Mouse (Mus musculus) liver, embryonic 12.5 days (tissue): ENCODE data around the gene Gm3045. TPM values are rescaled to one million over a fixed set of nuclear protein-coding genes. Genes with fewer than 3 reads are reported as not detected.

Source experiments
- ATAC-seq: fragments of 200-750 bp; cut with Nextera tagmentation; 2 replicates; pipeline ENCODE4 v1.8.0; 2017; ENCODE audit warnings: moderate number of reproducible peaks, mild to moderate bottlenecking, moderate library complexity
- H3K27ac ChIP-seq: fragments of 300-500 bp; sonication (generic); 2 replicates; pipeline ENCODE4 v1.5.1; 2016; ENCODE audit warnings: mild to moderate bottlenecking
- H3K27me3 ChIP-seq: fragments of 300-500 bp; sonication (generic); replicated peaks from 2 replicates; pipeline ENCODE4 v1.6.1; 2016; ENCODE audit warnings: mild to moderate bottlenecking, moderate library complexity
- H3K36me3 ChIP-seq: fragments of 300-500 bp; sonication (generic); 2 replicates; pipeline ENCODE4 v1.6.1; 2016; ENCODE audit warnings: mild to moderate bottlenecking, moderate library complexity
- H3K4me1 ChIP-seq: fragments of 300-500 bp; sonication (generic); 2 replicates; pipeline ENCODE4 v1.6.1; 2016
- H3K4me2 ChIP-seq: fragments of 300-500 bp; sonication (generic); 2 replicates; pipeline ENCODE4 v1.6.1; 2016; ENCODE audit warnings: mild to moderate bottlenecking, moderate library complexity
- H3K4me3 ChIP-seq: fragments of 300-500 bp; sonication (generic); 2 replicates; pipeline ENCODE4 v1.5.1; 2016; ENCODE audit warnings: mild to moderate bottlenecking, moderate library complexity
- H3K9ac ChIP-seq: fragments of 300-500 bp; sonication (generic); 2 replicates; pipeline ENCODE4 v1.6.1; 2016; ENCODE audit warnings: mild to moderate bottlenecking, moderate library complexity
- H3K9me3 ChIP-seq: fragments of 300-500 bp; sonication (generic); replicated peaks from 2 replicates; pipeline ENCODE4 v1.6.1; 2016; ENCODE audit warnings: mild to moderate bottlenecking, moderate library complexity
- WGBS: fragments of 180-500 bp; shearing (Covaris S2); methylation state at CpG from one replicate; pipeline ENCODE4 v1.1.7; 2016; ENCODE audit not compliant: insufficient replicate concordance; 5-methylcytosine and 5-hydroxymethylcytosine counted together
- polyA plus RNA-seq: library from polyadenylated mRNA; unstranded; fragments of >200 nt; fragmentation: Nextera tagmentation; extraction: Ambion mirVana; gene quantifications from 2 replicates; pipeline ENCODE4 v1.2.1, GENCODE M21; 2016

The Gm3045 gene
- not detected in 2 replicates for polyA plus RNA-seq

- Histone ChIP-seq H3K27ac (no peak within 1 kb of the TSS), H3K4me1 (no peaks in the 10 kb centered on the region), H3K9ac (no peak within 1 kb of the TSS), H3K27me3 (peaks cover 22% of the 10 kb centered on the region; the same call in 1 of the 2 replicates), H3K4me3 (no peak within 1 kb of the TSS), H3K4me2 (no peak within 1 kb of the TSS), H3K9me3 (no peaks in the 10 kb centered on the region), H3K36me3 (no peaks in the 10 kb centered on the region)
- WGBS: 44% methylated on average over 4 of the region's 4 CpGs
- no peak for ATAC-seq
These were observed at the start of gene Gm3045 for GRCm38 (mm10) chr13:56426365-56426764. Gene Gm3045, plus strand, starts transcription at chr13:56426594.

- no peak overlapping the region for H3K4me2 ChIP-seq
- WGBS: 65% methylated on average over 14 of the region's 14 CpGs
- no peak overlapping the region for H3K9ac ChIP-seq
- no peak for ATAC-seq
- no peaks in the 10 kb centered on the region for H3K36me3 ChIP-seq
- H3K27me3 ChIP-seq: no peaks in the 10 kb centered on the region
- H3K9me3 ChIP-seq: no peaks in the 10 kb centered on the region
- H3K27ac ChIP-seq: no peak overlapping the region
- no peaks in the 10 kb centered on the region for H3K4me1 ChIP-seq
- no peak overlapping the region for H3K4me3 ChIP-seq
These were observed 45.3 kb upstream of the Gm3045 start for GRCm38 (mm10) chr13:56380855-56381685.

DNA sequence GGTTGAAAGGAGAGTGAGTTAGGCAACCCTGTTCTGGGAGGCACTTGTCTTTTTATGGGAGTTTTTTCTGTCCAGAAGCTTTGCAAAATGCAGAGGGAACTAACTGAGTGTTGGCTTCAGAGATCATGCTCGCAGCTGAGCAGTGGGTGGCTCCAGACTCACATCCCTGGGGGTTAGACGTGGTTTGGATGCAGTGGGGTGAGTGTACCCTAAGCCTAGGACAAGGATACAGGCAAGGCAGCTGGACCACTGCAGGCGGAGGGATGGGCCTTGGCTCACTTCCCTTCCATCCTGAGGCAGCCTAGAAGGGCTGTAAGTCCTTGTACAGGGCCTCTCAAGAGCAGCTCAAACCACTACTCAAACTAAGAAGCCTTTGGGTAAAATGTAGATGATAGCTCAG is 43.0 kb upstream of the Gm3045 start:
- Histone ChIP-seq H3K27me3 (0 out of 2 replicates have a peak, but pooled peaks cover 5% of the 10 kb centered on the region), H3K4me1 (no peaks in the 10 kb centered on the region), H3K27ac (no peak overlapping the region), H3K4me2 (no peak overlapping the region), H3K36me3 (no peaks in the 10 kb centered on the region), H3K9me3 (no peaks in the 10 kb centered on the region), H3K9ac (no peak overlapping the region), H3K4me3 (no peak overlapping the region)
- WGBS: 49% methylated on average over 3 of the region's 3 CpGs
- no peak for ATAC-seq

DNA sequence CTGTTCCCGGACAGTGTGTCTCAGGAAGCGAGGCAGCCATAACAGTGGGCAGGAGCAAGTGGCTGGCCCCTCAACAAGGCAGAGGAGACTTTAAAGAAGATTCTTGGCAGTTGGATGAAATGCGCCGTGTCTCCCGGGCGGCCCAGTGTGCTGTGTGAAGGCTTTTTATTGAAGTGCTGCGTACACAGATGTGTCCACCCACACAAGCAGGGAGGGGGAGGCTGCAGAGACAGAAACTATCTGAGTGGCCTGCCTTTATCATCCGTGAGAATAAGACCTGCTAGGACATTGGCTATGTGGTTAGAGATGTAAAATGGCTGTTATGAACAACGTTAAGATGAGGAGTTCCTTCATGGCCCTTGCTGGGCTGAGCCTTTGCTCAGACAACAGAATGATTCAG is 40.0 kb upstream of the Gm3045 start:
- Histone ChIP-seq H3K4me2 (no peak overlapping the region), H3K9me3 (no peaks in the 10 kb centered on the region), H3K9ac (no peak overlapping the region), H3K36me3 (no peaks in the 10 kb centered on the region), H3K4me3 (no peak overlapping the region), H3K4me1 (no peaks in the 10 kb centered on the region), H3K27ac (no peak overlapping the region), H3K27me3 (0 out of 2 replicates have a peak, but pooled peaks cover 5% of the 10 kb centered on the region)
- no peak for ATAC-seq
- 67% methylated on average over 9 of the region's 9 CpGs for WGBS

DNA sequence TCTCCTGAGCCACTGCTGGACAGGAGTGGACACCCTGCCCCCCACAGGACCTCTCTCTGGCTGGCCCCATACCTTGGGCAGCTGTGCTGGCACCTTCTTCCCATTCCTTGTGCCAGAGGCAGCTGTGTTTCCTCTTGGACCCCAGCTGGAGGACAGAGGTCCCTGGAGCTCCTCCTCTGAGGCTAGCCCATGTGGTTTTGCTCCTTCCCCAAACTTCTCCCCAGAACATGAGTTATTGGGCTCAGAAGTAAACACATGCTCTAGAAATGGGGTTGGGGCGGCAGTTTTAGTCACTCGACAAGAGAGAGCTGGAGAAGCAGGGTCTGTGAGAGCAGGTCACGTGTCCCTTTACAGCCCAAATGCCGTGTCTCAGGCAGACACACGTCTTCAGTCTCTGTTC is 39.0 kb upstream of the Gm3045 start:
- no peak overlapping the region for H3K9ac ChIP-seq
- H3K27ac ChIP-seq: no peak overlapping the region
- no peaks in the 10 kb centered on the region for H3K4me1 ChIP-seq
- no peak overlapping the region for H3K4me2 ChIP-seq
- no peak for ATAC-seq
- WGBS: 38% methylated on average over 5 of the region's 5 CpGs
- 0 out of 2 replicates have a peak, but pooled peaks cover 5% of the 10 kb centered on the region for H3K27me3 ChIP-seq
- H3K4me3 ChIP-seq: no peak overlapping the region
- no peaks in the 10 kb centered on the region for H3K36me3 ChIP-seq
- no peaks in the 10 kb centered on the region for H3K9me3 ChIP-seq

DNA sequence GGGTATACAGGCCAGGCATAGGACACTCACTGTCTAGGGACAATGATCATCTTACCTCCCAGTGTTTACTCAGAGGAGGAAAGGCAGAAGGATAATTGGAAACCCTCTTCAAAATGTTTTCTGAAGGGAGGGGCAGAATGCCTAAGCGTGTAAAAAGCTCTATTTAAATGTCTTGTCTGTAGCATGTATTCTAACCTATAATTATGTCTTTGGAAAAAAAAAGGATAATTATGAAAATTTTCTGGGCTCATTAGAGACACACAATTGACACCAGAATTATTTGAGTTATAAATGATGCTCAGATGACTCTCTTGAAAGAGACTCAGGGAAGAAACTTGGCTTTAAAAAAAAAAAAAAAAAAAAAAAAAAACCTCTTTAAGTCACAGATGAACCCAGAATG is 38.4 kb upstream of the Gm3045 start:
- Histone ChIP-seq H3K9me3 (no peaks in the 10 kb centered on the region), H3K4me1 (no peaks in the 10 kb centered on the region), H3K4me3 (no peak overlapping the region), H3K27me3 (0 out of 2 replicates have a peak, but pooled peaks cover 5% of the 10 kb centered on the region), H3K4me2 (no peak overlapping the region), H3K27ac (no peak overlapping the region), H3K36me3 (no peaks in the 10 kb centered on the region), H3K9ac (no peak overlapping the region)
- 81% methylated on average over 1 of the region's 1 CpGs for WGBS
- ATAC-seq: no peak

DNA sequence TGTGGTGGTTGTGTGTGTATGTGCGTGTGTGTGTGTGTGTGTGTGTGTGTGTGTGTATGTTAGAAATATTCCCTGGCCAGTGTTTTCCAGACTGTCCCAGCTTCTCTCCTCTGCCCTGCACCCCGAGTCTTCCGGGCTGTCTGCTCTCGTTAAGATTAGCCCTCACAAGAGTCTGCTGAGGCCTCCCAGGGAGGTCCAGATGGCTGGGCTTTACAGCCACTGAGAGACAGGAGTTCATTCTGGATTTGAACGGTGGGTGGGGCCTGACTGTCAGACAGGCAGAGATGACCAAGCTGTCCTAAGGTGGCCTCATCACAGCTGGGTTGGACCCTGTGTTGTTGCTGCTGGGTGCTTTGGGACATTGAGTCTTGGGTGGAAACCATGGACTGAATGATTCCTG is 28.8 kb upstream of the Gm3045 start:
- Histone ChIP-seq H3K27me3 (peaks cover 4% of the 10 kb centered on the region), H3K27ac (no peak overlapping the region), H3K9me3 (no peaks in the 10 kb centered on the region), H3K36me3 (no peaks in the 10 kb centered on the region), H3K4me1 (no peaks in the 10 kb centered on the region), H3K4me3 (no peak overlapping the region), H3K4me2 (no peak overlapping the region), H3K9ac (no peak overlapping the region)
- WGBS: 41% methylated on average over 5 of the region's 5 CpGs
- no peak for ATAC-seq

GRCm38 (mm10) chr13:56401186-56401585 is 25.2 kb upstream of the Gm3045 start:
- WGBS: 65% methylated on average over 4 of the region's 4 CpGs
- Histone ChIP-seq H3K9ac (no peak overlapping the region), H3K4me3 (no peak overlapping the region), H3K27me3 (no peaks in the 10 kb centered on the region; the same call in 1 of the 2 replicates), H3K4me2 (no peak overlapping the region), H3K36me3 (no peaks in the 10 kb centered on the region), H3K27ac (no peak overlapping the region), H3K4me1 (no peaks in the 10 kb centered on the region), H3K9me3 (no peaks in the 10 kb centered on the region)
- no peak for ATAC-seq

DNA sequence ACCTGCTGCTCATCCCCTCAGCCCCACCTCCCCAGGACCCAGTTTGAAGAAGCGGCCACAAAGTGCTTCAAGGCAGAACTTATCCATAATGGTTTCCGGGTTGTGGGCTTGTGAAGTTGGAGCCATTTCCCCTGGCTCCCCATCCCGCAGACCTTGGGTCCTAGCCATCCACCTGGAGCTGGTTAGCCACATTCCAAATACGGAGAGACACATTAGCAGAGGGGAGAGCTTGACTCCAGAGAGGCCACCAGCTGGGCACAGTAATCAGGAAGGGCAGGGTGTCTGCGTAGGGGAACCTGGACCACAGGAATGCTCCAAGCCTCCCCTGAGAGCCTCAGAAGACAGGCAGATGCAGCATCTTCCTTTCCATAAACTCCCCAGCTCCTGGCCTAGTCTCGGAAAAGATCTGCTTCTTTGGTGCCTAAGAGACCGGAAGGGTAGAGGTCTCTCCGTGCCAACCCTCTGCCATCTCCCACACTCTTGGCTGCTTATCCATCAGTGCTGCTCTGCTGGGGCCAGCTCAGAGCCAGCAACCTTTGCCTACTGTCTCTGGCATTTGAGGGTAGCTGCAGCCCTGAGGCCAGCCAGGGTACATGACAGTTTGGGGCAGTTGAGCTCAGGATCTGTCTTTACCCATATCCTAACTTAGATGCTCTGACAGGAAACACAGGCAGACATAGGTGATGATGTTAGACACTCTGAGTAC is 22.9 kb upstream of the Gm3045 start:
- 73% methylated on average over 8 of the region's 8 CpGs for WGBS
- Histone ChIP-seq H3K36me3 (no peaks in the 10 kb centered on the region), H3K9me3 (no peaks in the 10 kb centered on the region), H3K4me1 (no peaks in the 10 kb centered on the region), H3K4me2 (no peak overlapping the region), H3K27ac (no peak overlapping the region), H3K27me3 (no peaks in the 10 kb centered on the region; the same call in 1 of the 2 replicates), H3K9ac (no peak overlapping the region), H3K4me3 (no peak overlapping the region)
- ATAC-seq: no peak

- Histone ChIP-seq H3K4me2 (no peak overlapping the region), H3K4me3 (no peak overlapping the region), H3K27ac (no peak overlapping the region), H3K4me1 (no peaks in the 10 kb centered on the region), H3K9me3 (no peaks in the 10 kb centered on the region), H3K9ac (no peak overlapping the region), H3K36me3 (no peaks in the 10 kb centered on the region), H3K27me3 (no peaks in the 10 kb centered on the region; the same call in 1 of the 2 replicates)
- no peak for ATAC-seq
- WGBS: 46% methylated on average over 6 of the region's 6 CpGs
These were observed 21.8 kb upstream of the Gm3045 start for GRCm38 (mm10) chr13:56404511-56405140.

- H3K9ac ChIP-seq: no peak overlapping the region
- H3K9me3 ChIP-seq: 0 out of 2 replicates have a peak, but pooled peaks cover 8% of the 10 kb centered on the region
- no peaks in the 10 kb centered on the region for H3K36me3 ChIP-seq
- H3K4me3 ChIP-seq: no peak overlapping the region
- WGBS: 71% methylated on average over 9 of the region's 9 CpGs
- H3K27me3 ChIP-seq: no peaks in the 10 kb centered on the region
- no peak overlapping the region for H3K27ac ChIP-seq
- no peaks in the 10 kb centered on the region for H3K4me1 ChIP-seq
- H3K4me2 ChIP-seq: no peak overlapping the region
- ATAC-seq: no peak
These were observed 14.0 kb upstream of the Gm3045 start for GRCm38 (mm10) chr13:56412286-56412873.
